Mouse (Mus musculus): ENCODE data around the gene Tsga13. TPM values are rescaled to one million over a fixed set of nuclear protein-coding genes. Genes with fewer than 3 reads are reported as not detected.

Gene Tsga13
- total and polyA plus RNA-seq, 2 experiments from 2014 or later: 0.59 TPM; not detected in 1

- no peak for ATAC-seq
- no peak for TF ChIP-seq CTCF (IDR thresholded peaks at IDR 0.05; ENCODE audit: low read depth)
Observed at GRCm38 (mm10) chr6:30866501-30866900, 48.9 kb downstream of the Tsga13 start.

DNA sequence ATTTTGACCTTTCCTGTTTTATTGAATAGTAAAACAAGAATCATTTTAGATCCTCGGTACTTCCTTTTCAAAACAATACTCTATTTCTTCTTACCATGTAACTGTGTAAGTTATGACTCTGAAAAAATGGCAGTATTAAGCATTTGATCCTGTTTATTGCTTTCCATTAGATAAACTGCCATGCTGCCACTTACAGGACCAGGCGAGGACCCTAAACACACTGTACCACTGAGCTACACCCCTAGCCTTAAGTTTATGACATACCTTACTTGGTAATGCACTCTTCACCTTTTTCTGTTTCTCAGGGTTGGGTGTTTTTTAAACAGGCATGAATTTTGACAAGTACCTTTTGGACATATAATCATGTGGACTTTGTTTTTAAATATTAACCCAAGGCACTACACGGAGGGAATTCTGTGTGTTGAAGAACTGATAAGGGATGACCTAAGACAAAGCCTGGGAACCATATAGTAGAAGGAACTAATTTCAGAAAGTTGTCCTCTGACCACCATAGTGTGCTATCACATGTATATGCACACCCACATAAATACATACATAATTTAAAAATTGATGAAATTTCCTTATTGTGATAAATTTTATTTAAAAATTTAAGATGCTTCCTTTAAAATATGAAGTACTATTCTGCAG, 50.2 kb downstream of the Tsga13 start:
- Histone ChIP-seq H3K36me3 (ENCODE audit: insufficient read depth, low read length) (no peaks in the 10 kb centered on the region; the same call in 1 of the 2 replicates), H3K27ac (no peak overlapping the region), H3K9ac (replicated peaks; ENCODE audit: low read length) (no peak overlapping the region), H3K9me3 (ENCODE audit: low read length) (no peaks in the 10 kb centered on the region), H3K4me3 (ENCODE audit: low read length) (no peak overlapping the region), H3K4me2 (ENCODE audit: low read depth, low read length) (no peak overlapping the region), H3K27me3 (ENCODE audit: insufficient read depth, low read length) (no peaks in the 10 kb centered on the region), H3K4me1 (ENCODE audit: insufficient read depth, low read length) (no peaks in the 10 kb centered on the region)
- no peak for TF ChIP-seq CTCF (IDR thresholded peaks at IDR 0.05; ENCODE audit: low read depth)
- DNase-seq (ENCODE audit: low spot score): no peak
- no peak for ATAC-seq
- WGBS: 88% methylated on average over 3 of the region's 3 CpGs

More at GRCm38 (mm10) chr6:30866501-30866900, 48.9 kb downstream of the Tsga13 start:
- H3K27me3 ChIP-seq (ENCODE audit: insufficient read depth, low read length): no peaks in the 10 kb centered on the region
- H3K4me1 ChIP-seq (ENCODE audit: insufficient read depth, low read length): no peaks in the 10 kb centered on the region
- no peak for DNase-seq (ENCODE audit: low spot score)
- no peaks in the 10 kb centered on the region for H3K9me3 ChIP-seq (ENCODE audit: low read length)
- H3K36me3 ChIP-seq (ENCODE audit: insufficient read depth, low read length): no peaks in the 10 kb centered on the region
- H3K9ac ChIP-seq (replicated peaks; ENCODE audit: low read length): no peak overlapping the region
- H3K4me3 ChIP-seq (ENCODE audit: low read length): no peak overlapping the region
- 84% methylated on average over 1 of the region's 1 CpGs for WGBS
- H3K4me2 ChIP-seq (ENCODE audit: low read depth, low read length): no peak overlapping the region
- H3K27ac ChIP-seq: no peak overlapping the region

- H3K27ac ChIP-seq: no peak overlapping the region
- no peaks in the 10 kb centered on the region for H3K27me3 ChIP-seq (ENCODE audit: insufficient read depth, low read length)
- TF ChIP-seq CTCF (IDR thresholded peaks at IDR 0.05; ENCODE audit: low read depth): no peak
- no peak for DNase-seq (ENCODE audit: low spot score)
- ATAC-seq: no peak
- H3K4me2 ChIP-seq (ENCODE audit: low read depth, low read length): no peak overlapping the region
- H3K4me3 ChIP-seq (ENCODE audit: low read length): no peak overlapping the region
- no peaks in the 10 kb centered on the region for H3K4me1 ChIP-seq (ENCODE audit: insufficient read depth, low read length)
- 96% methylated on average over 7 of the region's 7 CpGs for WGBS
- H3K9ac ChIP-seq (replicated peaks; ENCODE audit: low read length): no peak overlapping the region
- H3K36me3 ChIP-seq (ENCODE audit: insufficient read depth, low read length): peaks cover 3% of the 10 kb centered on the region; the same call in 1 of the 2 replicates
- H3K9me3 ChIP-seq (ENCODE audit: low read length): no peaks in the 10 kb centered on the region
Observed at GRCm38 (mm10) chr6:30855956-30856355, 59.4 kb downstream of the Tsga13 start.

DNA sequence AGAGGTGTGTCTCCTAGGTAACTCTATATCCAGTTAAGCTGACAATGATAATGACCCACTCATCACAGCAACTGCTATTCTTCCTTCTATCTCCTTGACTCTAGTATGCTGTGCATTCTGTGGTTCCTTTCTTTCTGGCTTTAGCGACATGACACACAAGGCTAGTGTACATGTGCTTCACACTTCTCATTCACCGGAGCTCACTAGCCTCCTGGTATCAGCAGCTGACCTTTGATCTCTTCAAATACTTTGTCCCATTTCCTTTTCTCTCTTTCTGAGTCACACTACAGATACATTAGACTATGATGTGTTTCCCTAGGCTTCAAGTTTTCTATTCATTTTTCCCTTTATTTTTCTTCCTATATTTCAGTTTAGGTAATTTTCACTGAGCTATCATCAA, 60.2 kb downstream of the Tsga13 start:
- Histone ChIP-seq H3K27me3 (ENCODE audit: insufficient read depth, low read length) (no peaks in the 10 kb centered on the region), H3K27ac (no peak overlapping the region), H3K4me2 (ENCODE audit: low read depth, low read length) (no peak overlapping the region), H3K4me1 (ENCODE audit: insufficient read depth, low read length) (no peaks in the 10 kb centered on the region), H3K9ac (replicated peaks; ENCODE audit: low read length) (no peak overlapping the region), H3K4me3 (ENCODE audit: low read length) (no peak overlapping the region), H3K9me3 (ENCODE audit: low read length) (no peaks in the 10 kb centered on the region), H3K36me3 (ENCODE audit: insufficient read depth, low read length) (peaks cover 3% of the 10 kb centered on the region; the same call in 1 of the 2 replicates)
- no peak for ATAC-seq
- TF ChIP-seq CTCF (IDR thresholded peaks at IDR 0.05; ENCODE audit: low read depth): no peak
- DNase-seq (ENCODE audit: low spot score): no peak
- 95% methylated on average over 2 of the region's 2 CpGs for WGBS

GRCm38 (mm10) chr6:30849818-30850217, 65.6 kb downstream of the Tsga13 start:
- TF ChIP-seq CTCF (IDR thresholded peaks at IDR 0.05; ENCODE audit: low read depth): no peak
- Histone ChIP-seq H3K9ac (replicated peaks; ENCODE audit: low read length) (no peak overlapping the region), H3K4me2 (ENCODE audit: low read depth, low read length) (no peak overlapping the region), H3K27ac (no peak overlapping the region), H3K9me3 (ENCODE audit: low read length) (no peaks in the 10 kb centered on the region), H3K4me3 (ENCODE audit: low read length) (no peak overlapping the region), H3K36me3 (ENCODE audit: insufficient read depth, low read length) (peaks cover 3% of the 10 kb centered on the region; the same call in 1 of the 2 replicates), H3K27me3 (ENCODE audit: insufficient read depth, low read length) (no peaks in the 10 kb centered on the region), H3K4me1 (ENCODE audit: insufficient read depth, low read length) (no peaks in the 10 kb centered on the region)
- DNase-seq (ENCODE audit: low spot score) (peak; percentile 38), ATAC-seq (no peak)
- WGBS: 46% methylated on average over 2 of the region's 2 CpGs

Other genes with a start within 250 kb of the Tsga13 start
- 6.1 and 9.8 TPM in 2 replicates for gene Cep41, start 221.8 kb downstream of the Tsga13 start, total RNA-seq (2014; rRNA removed)
- gene Cep41, start 221.8 kb downstream of the Tsga13 start, polyA plus RNA-seq (2015; fragmentation: Nextera tagmentation; extraction: Ambion mirVana): 8.2 TPM in 2 replicates
- gene Mest, start 192.0 kb downstream of the Tsga13 start, total RNA-seq (2014; rRNA removed): 237 and 326 TPM in 2 replicates
- 152 and 154 TPM in 2 replicates for gene Mest, start 192.0 kb downstream of the Tsga13 start, polyA plus RNA-seq (2015; fragmentation: Nextera tagmentation; extraction: Ambion mirVana)
- gene Copg2, start 18.8 kb downstream of the Tsga13 start, total RNA-seq (2014; rRNA removed): 35.6 and 43.5 TPM in 2 replicates
- gene Copg2, start 18.8 kb downstream of the Tsga13 start, polyA plus RNA-seq (2015; fragmentation: Nextera tagmentation; extraction: Ambion mirVana): 29.7 and 30.7 TPM in 2 replicates
- 0.61 and 0.99 TPM in 2 replicates for gene Klf14, start 43.5 kb upstream of the Tsga13 start, total RNA-seq (2014; rRNA removed)
- 0.63 and 0.82 TPM in 2 replicates for gene Klf14, start 43.5 kb upstream of the Tsga13 start, polyA plus RNA-seq (2015; fragmentation: Nextera tagmentation; extraction: Ambion mirVana)